Mouse (Mus musculus): ENCODE data around the gene Crk.

The Crk gene

GRCm38 (mm10) chr11:75655621-75656545 is 23.2 kb upstream of the Crk start:
- DNase-seq (ENCODE audit: low spot score): peak; percentile 72

GRCm38 (mm10) chr11:75656621-75657590 is 22.2 kb upstream of the Crk start:
- DNase-seq (ENCODE audit: low spot score): no peak

GRCm38 (mm10) chr11:75657841-75658240 is 21.2 kb upstream of the Crk start:
- DNase-seq (ENCODE audit: low spot score): no peak

- no peak for DNase-seq (ENCODE audit: low spot score)
Observed at GRCm38 (mm10) chr11:75658311-75658710, 20.7 kb upstream of the Crk start.

- DNase-seq (ENCODE audit: low spot score): no peak
Observed at GRCm38 (mm10) chr11:75658996-75659750, 19.9 kb upstream of the Crk start.

- DNase-seq (ENCODE audit: low spot score): no peak
Observed at GRCm38 (mm10) chr11:75660081-75660590, 18.9 kb upstream of the Crk start.

GRCm38 (mm10) chr11:75660941-75661800 is 17.9 kb upstream of the Crk start:
- no peak for DNase-seq (ENCODE audit: low spot score)

GRCm38 (mm10) chr11:75662131-75662530 is 16.9 kb upstream of the Crk start:
- no peak for DNase-seq (ENCODE audit: low spot score)

GRCm38 (mm10) chr11:75666296-75666695 is 12.8 kb upstream of the Crk start:
- DNase-seq (ENCODE audit: low spot score): no peak

- DNase-seq (ENCODE audit: low spot score): no peak
Observed at GRCm38 (mm10) chr11:75668621-75669020, 10.4 kb upstream of the Crk start.

- DNase-seq (ENCODE audit: low spot score): no peak
Observed at GRCm38 (mm10) chr11:75669176-75669852, 9.7 kb upstream of the Crk start.

- no peak for DNase-seq (ENCODE audit: low spot score)
Observed at GRCm38 (mm10) chr11:75669853-75670200, 9.2 kb upstream of the Crk start.

GRCm38 (mm10) chr11:75671426-75672180 is 7.5 kb upstream of the Crk start:
- no peak for DNase-seq (ENCODE audit: low spot score)

- DNase-seq (ENCODE audit: low spot score): no peak
Observed at GRCm38 (mm10) chr11:75673411-75673810, 5.6 kb upstream of the Crk start.

GRCm38 (mm10) chr11:75674875-75675274 is 4.2 kb upstream of the Crk start:
- no peak for DNase-seq (ENCODE audit: low spot score)

GRCm38 (mm10) chr11:75677881-75678746 is 945 bp upstream of the Crk start:
- no peak for DNase-seq (ENCODE audit: low spot score)

GRCm38 (mm10) chr11:75679439-75680171 is 546 bp downstream of the Crk start:
- no peak for DNase-seq (ENCODE audit: low spot score)

GRCm38 (mm10) chr11:75684462-75684861 is 5.4 kb downstream of the Crk start:
- DNase-seq (ENCODE audit: low spot score): no peak
